Mouse (Mus musculus) lung, embryonic 14.5 days (tissue): ENCODE results near the gene Slc6a21. TPM values are rescaled to one million over a fixed set of nuclear protein-coding genes. Genes with fewer than 3 reads are reported as not detected.
A peak's percentile ranks its signal among the peaks of the same experiment; 100 is the strongest.

Experiments
- ATAC-seq: fragments of 200-750 bp; cut with Nextera tagmentation; 2 replicates; pipeline ENCODE4 v1.8.0; 2017; ENCODE audit warnings: mild to moderate bottlenecking, moderate TSS enrichment, moderate library complexity; ENCODE audit not compliant: insufficient read depth
- DNase-seq: peaks from one replicate; pipeline ENCODE4 v3.0.0-alpha.2; 2015
- H3K27ac ChIP-seq: fragments of 300-500 bp; sonication (generic); 2 replicates; pipeline ENCODE4 v1.5.1; 2014; ENCODE audit warnings: low read depth, mild to moderate bottlenecking, moderate library complexity
- H3K27me3 ChIP-seq: fragments of 300-500 bp; sonication (generic); 2 replicates; pipeline ENCODE4 v1.6.1; 2014; ENCODE audit warnings: low read length, control low read depth; ENCODE audit not compliant: insufficient read depth
- H3K36me3 ChIP-seq: fragments of 300-500 bp; sonication (generic); 2 replicates; pipeline ENCODE4 v1.6.1; 2014; ENCODE audit warnings: control low read depth; ENCODE audit not compliant: insufficient read depth
- H3K4me1 ChIP-seq: fragments of 300-500 bp; sonication (generic); 2 replicates; pipeline ENCODE4 v1.6.1; 2014; ENCODE audit warnings: antibody characterized with exemption, control low read depth; ENCODE audit not compliant: insufficient read depth
- H3K4me2 ChIP-seq: fragments of 300-500 bp; sonication (generic); 2 replicates; pipeline ENCODE4 v1.6.1; 2014; ENCODE audit warnings: mild to moderate bottlenecking
- H3K4me3 ChIP-seq: fragments of 300-500 bp; sonication (generic); 2 replicates; pipeline ENCODE4 v1.5.1; 2014; ENCODE audit warnings: low read depth, low read length
- H3K9ac ChIP-seq: fragments of 300-500 bp; sonication (generic); 2 replicates; pipeline ENCODE4 v1.6.1; 2014
- H3K9me3 ChIP-seq: fragments of 300-500 bp; sonication (generic); 2 replicates; pipeline ENCODE4 v1.6.1; 2016; ENCODE audit warnings: low read depth, low read length, control low read depth
- CTCF ChIP-seq: IDR thresholded peaks from 2 replicates; pipeline ENCODE4 v1.5.1; 2016; ENCODE audit warnings: antibody characterized with exemption, low read depth
- WGBS: fragments of 180-500 bp; shearing (Covaris S2); extraction: QIAGEN DNeasy Blood & Tissue Kit; methylation state at CpG from one replicate; pipeline ENCODE4 v1.1.7; 2014; 5-methylcytosine and 5-hydroxymethylcytosine counted together
- polyA plus RNA-seq: library from polyadenylated mRNA; unstranded; fragments of >200 nt; fragmentation: Nextera tagmentation; extraction: Ambion mirVana; gene quantifications from 2 replicates; pipeline ENCODE4 v1.2.1, GENCODE M21; 2014

Gene Slc6a21
- polyA plus RNA-seq, 1 experiment from 2014 or later: not detected

DNA sequence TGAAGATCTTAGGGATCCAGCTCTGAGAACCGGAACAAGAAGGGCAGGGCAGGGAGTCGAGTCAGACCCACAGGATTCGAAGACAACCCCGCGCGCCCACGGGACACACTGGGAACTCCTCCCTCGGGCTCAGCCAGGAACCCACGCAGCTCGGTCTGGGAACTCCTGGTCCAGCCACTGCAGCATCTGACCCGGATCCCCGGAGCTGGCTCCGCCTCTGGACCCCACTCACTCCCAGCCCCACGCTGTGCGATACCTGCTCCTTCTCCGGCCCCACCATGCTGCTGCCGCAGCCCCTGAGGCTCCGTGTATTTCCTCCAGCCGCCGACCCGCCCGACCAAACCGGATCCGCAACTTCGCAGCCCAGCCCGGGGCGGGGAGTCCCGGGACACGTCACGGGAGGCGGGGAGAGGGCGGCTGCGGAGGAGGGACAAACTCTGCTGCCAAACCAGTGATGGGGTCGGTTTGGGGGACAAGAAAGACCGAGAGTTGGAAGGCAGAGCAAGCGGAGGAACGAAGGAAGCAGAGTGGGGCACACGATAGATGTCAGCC lies 56.2 kb downstream of the Slc6a21 start, which contains the start of gene Trpm4:
Gene Trpm4, minus strand, starts transcription at position 350 of the 552 bp plus-strand sequence.
- WGBS: under 1% methylated on average over 38 of the region's 38 CpGs
- H3K4me1 ChIP-seq: peaks cover 18% of the 10 kb centered on the region
- no peaks in the 10 kb centered on the region for H3K36me3 ChIP-seq
- peak within 1 kb of the TSS; percentile 70 for H3K9ac ChIP-seq
- no peaks in the 10 kb centered on the region for H3K27me3 ChIP-seq
- peak; percentile 95 for DNase-seq
- ATAC-seq: peak; percentile 82
- peak within 1 kb of the TSS; percentile 70 for H3K4me3 ChIP-seq
- peak within 1 kb of the TSS; percentile 93 for H3K4me2 ChIP-seq
- TF ChIP-seq CTCF: no peak
- peak within 1 kb of the TSS; percentile 93 for H3K27ac ChIP-seq
- no peaks in the 10 kb centered on the region for H3K9me3 ChIP-seq

DNA sequence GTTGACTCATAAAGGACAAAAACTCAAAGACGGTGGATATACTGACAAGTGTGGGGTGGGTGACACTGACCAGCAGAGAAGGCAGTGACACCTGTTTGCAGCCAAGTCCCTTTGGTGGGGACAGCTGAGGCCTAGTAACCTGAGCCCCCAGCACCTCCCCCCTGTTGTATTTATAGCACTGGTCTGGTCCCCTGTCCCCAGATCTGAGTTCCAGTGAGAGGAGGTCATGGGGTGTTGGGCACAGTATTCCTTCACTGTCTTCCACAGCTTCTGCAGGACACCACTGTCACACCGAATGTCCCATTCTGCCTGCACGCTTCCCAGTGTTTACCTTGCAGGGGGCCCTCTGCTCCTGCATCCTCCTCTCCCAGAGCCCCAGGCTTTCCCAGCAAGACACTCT lies 57.3 kb downstream of the Slc6a21 start:
- Histone ChIP-seq H3K4me1 (peaks cover 18% of the 10 kb centered on the region), H3K9me3 (no peaks in the 10 kb centered on the region), H3K9ac (no peak overlapping the region), H3K36me3 (no peaks in the 10 kb centered on the region), H3K4me3 (no peak overlapping the region), H3K27me3 (no peaks in the 10 kb centered on the region), H3K27ac (peak overlapping the region; percentile 7; the same call in 1 of the 2 replicates), H3K4me2 (peak overlapping the region; percentile 93)
- no peak for DNase-seq
- no peak for ATAC-seq
- no peak for TF ChIP-seq CTCF
- WGBS: 11% methylated on average over 3 of the region's 3 CpGs

- Histone ChIP-seq H3K27ac (peak within 1 kb of the TSS; percentile 93; the same call in 1 of the 2 replicates), H3K27me3 (no peaks in the 10 kb centered on the region), H3K9ac (no peak within 1 kb of the TSS), H3K4me3 (peak within 1 kb of the TSS; percentile 70; the same call in 1 of the 2 replicates), H3K9me3 (no peaks in the 10 kb centered on the region), H3K36me3 (no peaks in the 10 kb centered on the region), H3K4me1 (peaks cover 19% of the 10 kb centered on the region), H3K4me2 (peak within 1 kb of the TSS; percentile 93)
- 18% methylated on average over 5 of the region's 5 CpGs for WGBS
- ATAC-seq (no peak), DNase-seq (peak; percentile 13)
- TF ChIP-seq CTCF: no peak
These were observed 57.7 kb downstream of the Slc6a21 start, which contains the start of gene Hrc for GRCm38 (mm10) chr7:45335056-45335455. Gene Hrc, plus strand, starts transcription at chr7:45335290.

DNA sequence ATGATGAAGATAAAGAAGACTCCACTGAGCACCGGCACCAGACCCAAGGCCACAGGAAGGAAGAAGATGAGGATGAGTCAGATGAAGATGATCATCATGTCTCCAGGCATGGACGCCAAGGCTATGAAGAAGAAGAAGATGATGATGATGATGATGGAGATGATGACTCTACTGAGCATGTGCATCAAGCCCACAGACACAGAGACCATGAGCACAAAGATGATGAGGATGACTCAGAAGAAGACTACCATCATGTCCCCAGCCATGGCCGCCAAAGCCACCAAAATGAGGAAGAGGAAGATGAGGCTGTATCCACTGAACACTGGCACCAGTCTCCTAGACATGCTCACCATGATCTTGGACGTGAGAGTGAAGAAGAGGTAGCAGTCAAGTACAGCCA lies 59.0 kb downstream of the Slc6a21 start:
- DNase-seq (no peak), ATAC-seq (no peak)
- no peak for TF ChIP-seq CTCF
- Histone ChIP-seq H3K4me2 (no peak overlapping the region), H3K27ac (no peak overlapping the region), H3K36me3 (no peaks in the 10 kb centered on the region), H3K4me1 (peaks cover 30% of the 10 kb centered on the region), H3K9ac (no peak overlapping the region), H3K4me3 (no peak overlapping the region), H3K9me3 (no peaks in the 10 kb centered on the region), H3K27me3 (no peaks in the 10 kb centered on the region)
- 88% methylated on average over 4 of the region's 4 CpGs for WGBS

- TF ChIP-seq CTCF: no peak
- no peak overlapping the region for H3K9ac ChIP-seq
- DNase-seq (no peak), ATAC-seq (no peak)
- no peak overlapping the region for H3K27ac ChIP-seq
- H3K36me3 ChIP-seq: no peaks in the 10 kb centered on the region
- H3K9me3 ChIP-seq: no peaks in the 10 kb centered on the region
- peaks cover 26% of the 10 kb centered on the region for H3K4me1 ChIP-seq
- H3K27me3 ChIP-seq: no peaks in the 10 kb centered on the region
- H3K4me3 ChIP-seq: no peak overlapping the region
- WGBS: 15% methylated on average over 4 of the region's 4 CpGs
- H3K4me2 ChIP-seq: peak overlapping the region; percentile 95
These were observed 60.2 kb downstream of the Slc6a21 start for GRCm38 (mm10) chr7:45337469-45337868.

- DNase-seq (peak; percentile 70), ATAC-seq (peak; percentile 5; the same call in 1 of the 2 replicates)
- Histone ChIP-seq H3K9me3 (no peaks in the 10 kb centered on the region), H3K27ac (peak overlapping the region; percentile 63), H3K4me3 (peak overlapping the region; percentile 56), H3K27me3 (no peaks in the 10 kb centered on the region), H3K36me3 (no peaks in the 10 kb centered on the region), H3K4me1 (peaks cover 21% of the 10 kb centered on the region), H3K4me2 (peak overlapping the region; percentile 95), H3K9ac (peak overlapping the region; percentile 63; the same call in 1 of the 2 replicates)
- WGBS: 1% methylated on average over 14 of the region's 14 CpGs
- TF ChIP-seq CTCF: no peak
These were observed 61.0 kb downstream of the Slc6a21 start for GRCm38 (mm10) chr7:45338161-45338911.

Other genes with a start within 250 kb of the Slc6a21 start
- 14.2 and 16.2 TPM in 2 replicates for gene Prr12, start 224.6 kb upstream of the Slc6a21 start, polyA plus RNA-seq
- 68.6 and 71.9 TPM in 2 replicates for gene Nosip, start 215.1 kb upstream of the Slc6a21 start, polyA plus RNA-seq
- 18.1 and 19.2 TPM in 2 replicates for gene Prrg2, start 214.8 kb upstream of the Slc6a21 start, polyA plus RNA-seq
- gene Rcn3, start 185.3 kb upstream of the Slc6a21 start, polyA plus RNA-seq: 344 and 360 TPM in 2 replicates
- gene Fcgrt, start 173.7 kb upstream of the Slc6a21 start, polyA plus RNA-seq: 56.4 and 57.0 TPM in 2 replicates
- gene Rps11, start 153.1 kb upstream of the Slc6a21 start, polyA plus RNA-seq: 1,873 and 1,878 TPM in 2 replicates
- gene Rpl13a, start 148.8 kb upstream of the Slc6a21 start, polyA plus RNA-seq: 1,527 and 1,587 TPM in 2 replicates
- 1.2 and 1.4 TPM in 2 replicates for gene Gm45713, start 141.3 kb upstream of the Slc6a21 start, polyA plus RNA-seq
- 0.72 and 1.1 TPM in 2 replicates for gene Flt3l, start 141.1 kb upstream of the Slc6a21 start, polyA plus RNA-seq
- gene Pih1d1, start 123.2 kb upstream of the Slc6a21 start, polyA plus RNA-seq: 110 and 112 TPM in 2 replicates
- 52.1 and 52.9 TPM in 2 replicates for gene Aldh16a1, start 122.9 kb upstream of the Slc6a21 start, polyA plus RNA-seq
- gene Slc17a7, start 113.6 kb upstream of the Slc6a21 start, polyA plus RNA-seq: 0.09 and 0.97 TPM in 2 replicates
- gene Gfy, start 97.9 kb upstream of the Slc6a21 start, polyA plus RNA-seq: not detected in 2 replicates
- gene Pth2, start 96.5 kb upstream of the Slc6a21 start, polyA plus RNA-seq: not detected in 2 replicates
- gene Ccdc155, start 72.6 kb upstream of the Slc6a21 start, polyA plus RNA-seq: 0.19 and 0.38 TPM in 2 replicates
- gene Dkkl1, start 65.4 kb upstream of the Slc6a21 start, polyA plus RNA-seq: 0.45 TPM in 1 of 2 replicates, not detected in the other
- 204 and 222 TPM in 2 replicates for gene Tead2, start 61.8 kb upstream of the Slc6a21 start, polyA plus RNA-seq
- gene Cd37, start 38.4 kb upstream of the Slc6a21 start, polyA plus RNA-seq: 2.1 and 2.9 TPM in 2 replicates
- gene Slc6a16, start 36.4 kb upstream of the Slc6a21 start, polyA plus RNA-seq: not detected in 2 replicates
- 11.4 and 15.7 TPM in 2 replicates for gene Trpm4, start 56.3 kb downstream of the Slc6a21 start, polyA plus RNA-seq
- gene Hrc, start 57.8 kb downstream of the Slc6a21 start, polyA plus RNA-seq: 0.58 and 1.2 TPM in 2 replicates
- 3.1 and 3.2 TPM in 2 replicates for gene Ppfia3, start 89.5 kb downstream of the Slc6a21 start, polyA plus RNA-seq
- gene Lin7b, start 93.1 kb downstream of the Slc6a21 start, polyA plus RNA-seq: 0.30 and 0.87 TPM in 2 replicates
- gene Snrnp70, start 118.2 kb downstream of the Slc6a21 start, polyA plus RNA-seq: 74.0 and 88.2 TPM in 2 replicates
- 0.08 TPM in 1 of 2 replicates, not detected in the other for gene Kcna7, start 128.1 kb downstream of the Slc6a21 start, polyA plus RNA-seq
- gene Ntf5, start 136.2 kb downstream of the Slc6a21 start, polyA plus RNA-seq: 1.9 and 2.2 TPM in 2 replicates
- gene Lhb, start 143.3 kb downstream of the Slc6a21 start, polyA plus RNA-seq: not detected in 2 replicates
- 35.7 and 36.0 TPM in 2 replicates for gene Gys1, start 157.3 kb downstream of the Slc6a21 start, polyA plus RNA-seq
- gene Ruvbl2, start 160.6 kb downstream of the Slc6a21 start, polyA plus RNA-seq: 163 and 173 TPM in 2 replicates
- 4,463 and 4,749 TPM in 2 replicates for gene Ftl1, start 182.4 kb downstream of the Slc6a21 start, polyA plus RNA-seq
- 135 and 139 TPM in 2 replicates for gene Bax, start 189.4 kb downstream of the Slc6a21 start, polyA plus RNA-seq
- gene Tulp2, start 204.4 kb downstream of the Slc6a21 start, polyA plus RNA-seq: 0.47 and 0.86 TPM in 2 replicates
- not detected in 2 replicates for gene Gm45808, start 209.3 kb downstream of the Slc6a21 start, polyA plus RNA-seq
- gene Dhdh, start 211.3 kb downstream of the Slc6a21 start, polyA plus RNA-seq: 3.0 and 3.3 TPM in 2 replicates
- gene Nucb1, start 232.9 kb downstream of the Slc6a21 start, polyA plus RNA-seq: 194 and 201 TPM in 2 replicates
- 15.6 and 17.5 TPM in 2 replicates for gene Ppp1r15a, start 248.8 kb downstream of the Slc6a21 start, polyA plus RNA-seq
- 1.9 and 2.1 TPM in 2 replicates for gene Plekha4, start 248.8 kb downstream of the Slc6a21 start, polyA plus RNA-seq